Mouse (Mus musculus) midbrain, embryonic 12.5 days (tissue): ENCODE measurements around the gene Tesc. TPM values are rescaled to one million over a fixed set of nuclear protein-coding genes. Genes with fewer than 3 reads are reported as not detected.
A peak's percentile ranks its signal among the peaks of the same experiment; 100 is the strongest.

Experiments
- ATAC-seq: fragments of 200-750 bp; cut with Nextera tagmentation; 2 replicates; pipeline ENCODE4 v1.8.0; 2017; ENCODE audit warnings: low read depth, moderate TSS enrichment, moderate library complexity; ENCODE audit not compliant: low FRiP score
- H3K27ac ChIP-seq: fragments of 300-500 bp; sonication (generic); replicated peaks from 2 replicates; pipeline ENCODE4 v1.5.1; 2016; ENCODE audit warnings: mild to moderate bottlenecking
- H3K27me3 ChIP-seq: fragments of 300-500 bp; sonication (generic); 2 replicates; pipeline ENCODE4 v1.6.1; 2016; ENCODE audit warnings: mild to moderate bottlenecking
- H3K36me3 ChIP-seq: fragments of 300-500 bp; sonication (generic); 2 replicates; pipeline ENCODE4 v1.6.1; 2016
- H3K4me1 ChIP-seq: fragments of 300-500 bp; sonication (generic); 2 replicates; pipeline ENCODE4 v1.6.1; 2016
- H3K4me2 ChIP-seq: fragments of 300-500 bp; sonication (generic); replicated peaks from 2 replicates; pipeline ENCODE4 v1.6.1; 2016; ENCODE audit warnings: mild to moderate bottlenecking, moderate library complexity
- H3K4me3 ChIP-seq: fragments of 300-500 bp; sonication (generic); 2 replicates; pipeline ENCODE4 v1.5.1; 2016; ENCODE audit warnings: mild to moderate bottlenecking
- H3K9ac ChIP-seq: fragments of 300-500 bp; sonication (generic); replicated peaks from 2 replicates; pipeline ENCODE4 v1.6.1; 2016; ENCODE audit warnings: mild to moderate bottlenecking, moderate library complexity
- H3K9me3 ChIP-seq: fragments of 300-500 bp; sonication (generic); 2 replicates; pipeline ENCODE4 v1.6.1; 2016; ENCODE audit warnings: mild to moderate bottlenecking
- WGBS: fragments of 180-500 bp; shearing (Covaris S2); methylation state at CpG from one replicate; pipeline ENCODE4 v1.1.7; 2016; 5-methylcytosine and 5-hydroxymethylcytosine counted together
- polyA plus RNA-seq: library from polyadenylated mRNA; unstranded; fragments of >200 nt; fragmentation: Nextera tagmentation; extraction: Ambion mirVana; gene quantifications from 2 replicates; pipeline ENCODE4 v1.2.1, GENCODE M21; 2016

The Tesc gene
- polyA plus RNA-seq, 1 experiment from 2014 or later = 1.5 TPM

DNA sequence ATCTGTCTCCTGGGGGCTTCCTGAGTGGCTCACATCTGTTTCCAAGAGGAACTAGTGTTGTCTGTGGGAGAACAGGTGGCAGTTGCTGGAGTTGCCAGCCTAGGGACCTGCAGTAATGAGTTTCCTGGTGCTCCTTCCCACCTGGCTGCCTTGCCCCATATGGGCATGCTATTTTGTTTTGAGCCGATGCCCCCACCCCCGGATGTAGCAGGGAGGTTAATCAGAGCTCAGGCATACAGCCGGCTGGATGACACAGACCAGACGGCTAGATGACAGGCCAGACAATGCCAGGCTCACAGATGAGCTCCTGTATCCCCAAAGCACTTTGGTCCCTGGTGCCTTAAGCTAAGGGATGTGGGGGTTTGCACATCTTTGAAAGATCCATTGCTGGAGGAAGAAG, 5.8 kb downstream of the Tesc start:
- H3K9ac ChIP-seq = no peak overlapping the region
- no peak overlapping the region for H3K4me2 ChIP-seq
- peaks cover 36% of the 10 kb centered on the region for H3K4me1 ChIP-seq
- H3K27ac ChIP-seq = no peak overlapping the region
- peaks cover 43% of the 10 kb centered on the region for H3K27me3 ChIP-seq
- H3K36me3 ChIP-seq = no peaks in the 10 kb centered on the region
- no peak overlapping the region for H3K4me3 ChIP-seq
- no peak for ATAC-seq
- H3K9me3 ChIP-seq = peaks cover 3% of the 10 kb centered on the region; the same call in 1 of the 2 replicates
- 66% methylated on average over 4 of the region's 4 CpGs for WGBS

DNA sequence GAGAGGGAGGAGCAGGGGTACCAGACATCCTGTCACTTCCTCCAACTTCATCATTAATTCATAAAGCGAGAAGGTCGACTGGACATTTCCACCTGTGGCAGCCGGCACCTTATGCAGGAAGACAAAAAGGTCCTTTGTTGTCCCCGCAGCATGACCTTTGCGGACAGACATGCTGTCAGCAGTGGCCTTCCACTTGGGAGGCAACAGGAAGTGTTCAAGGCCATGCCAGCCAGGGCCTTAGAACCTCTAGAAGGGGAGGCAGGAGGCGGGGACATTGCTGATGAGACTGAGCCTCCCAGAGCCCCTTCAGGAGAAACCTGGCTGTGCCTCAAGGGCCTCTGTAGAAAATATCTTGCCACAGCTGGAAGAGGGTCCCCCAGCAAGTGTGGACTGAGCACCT, 6.2 kb downstream of the Tesc start:
- Histone ChIP-seq H3K27ac (no peak overlapping the region), H3K9me3 (peaks cover 3% of the 10 kb centered on the region; the same call in 1 of the 2 replicates), H3K4me2 (no peak overlapping the region), H3K4me3 (no peak overlapping the region), H3K36me3 (no peaks in the 10 kb centered on the region), H3K4me1 (peaks cover 35% of the 10 kb centered on the region), H3K9ac (no peak overlapping the region), H3K27me3 (peaks cover 39% of the 10 kb centered on the region)
- ATAC-seq = no peak
- WGBS = 79% methylated on average over 6 of the region's 6 CpGs

DNA sequence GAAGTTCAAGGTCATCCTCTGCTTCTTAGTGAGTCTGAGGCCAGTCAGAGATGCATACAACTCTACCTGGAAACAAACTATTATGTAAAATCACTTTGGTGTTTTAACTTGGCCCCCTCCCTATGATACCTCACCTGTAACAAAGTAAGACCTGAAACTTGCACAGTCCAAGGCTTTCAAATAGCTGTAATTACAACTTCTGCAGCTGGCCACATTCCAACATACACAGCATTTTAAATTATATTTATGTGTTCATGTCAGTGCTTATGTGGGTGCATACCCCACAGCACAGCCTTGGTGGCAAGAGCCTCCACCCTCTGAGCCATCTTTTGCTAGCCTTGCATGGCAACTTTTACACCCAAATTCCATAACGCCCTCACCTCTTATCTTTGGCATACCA, 7.1 kb downstream of the Tesc start:
- no peak overlapping the region for H3K27ac ChIP-seq
- H3K4me2 ChIP-seq = no peak overlapping the region
- peaks cover 34% of the 10 kb centered on the region for H3K4me1 ChIP-seq
- no peaks in the 10 kb centered on the region for H3K36me3 ChIP-seq
- no peak for ATAC-seq
- H3K9me3 ChIP-seq = peaks cover 3% of the 10 kb centered on the region; the same call in 1 of the 2 replicates
- 92% methylated on average over 1 of the region's 1 CpGs for whole genome bisulfite sequencing
- H3K9ac ChIP-seq = no peak overlapping the region
- no peak overlapping the region for H3K4me3 ChIP-seq
- H3K27me3 ChIP-seq = peaks cover 30% of the 10 kb centered on the region

DNA sequence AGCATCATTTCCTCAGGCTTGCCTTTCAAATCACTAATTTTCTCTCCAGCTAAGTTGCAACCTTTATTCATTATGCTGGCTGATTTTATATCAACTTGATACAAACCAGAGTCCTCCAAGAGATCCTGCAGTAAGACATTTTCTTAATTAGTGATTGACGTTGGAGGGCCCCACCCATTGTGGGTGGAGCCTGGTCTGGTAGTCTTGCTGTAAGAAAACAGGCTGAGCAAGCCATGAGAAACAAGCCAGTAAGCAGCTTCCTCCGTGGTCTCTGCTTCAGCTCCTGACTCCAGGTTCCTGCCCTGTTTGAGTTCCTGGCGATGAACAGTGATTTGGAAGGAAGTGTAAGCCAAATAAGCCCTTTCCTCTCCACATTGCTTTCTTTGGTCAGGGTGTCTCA, 8.2 kb downstream of the Tesc start:
- Histone ChIP-seq H3K4me3 (no peak overlapping the region), H3K9ac (no peak overlapping the region), H3K9me3 (peaks cover 3% of the 10 kb centered on the region; the same call in 1 of the 2 replicates), H3K27ac (no peak overlapping the region), H3K36me3 (no peaks in the 10 kb centered on the region), H3K27me3 (peaks cover 18% of the 10 kb centered on the region), H3K4me2 (no peak overlapping the region), H3K4me1 (peaks cover 31% of the 10 kb centered on the region)
- no peak for ATAC-seq
- 69% methylated on average over 3 of the region's 3 CpGs for WGBS

DNA sequence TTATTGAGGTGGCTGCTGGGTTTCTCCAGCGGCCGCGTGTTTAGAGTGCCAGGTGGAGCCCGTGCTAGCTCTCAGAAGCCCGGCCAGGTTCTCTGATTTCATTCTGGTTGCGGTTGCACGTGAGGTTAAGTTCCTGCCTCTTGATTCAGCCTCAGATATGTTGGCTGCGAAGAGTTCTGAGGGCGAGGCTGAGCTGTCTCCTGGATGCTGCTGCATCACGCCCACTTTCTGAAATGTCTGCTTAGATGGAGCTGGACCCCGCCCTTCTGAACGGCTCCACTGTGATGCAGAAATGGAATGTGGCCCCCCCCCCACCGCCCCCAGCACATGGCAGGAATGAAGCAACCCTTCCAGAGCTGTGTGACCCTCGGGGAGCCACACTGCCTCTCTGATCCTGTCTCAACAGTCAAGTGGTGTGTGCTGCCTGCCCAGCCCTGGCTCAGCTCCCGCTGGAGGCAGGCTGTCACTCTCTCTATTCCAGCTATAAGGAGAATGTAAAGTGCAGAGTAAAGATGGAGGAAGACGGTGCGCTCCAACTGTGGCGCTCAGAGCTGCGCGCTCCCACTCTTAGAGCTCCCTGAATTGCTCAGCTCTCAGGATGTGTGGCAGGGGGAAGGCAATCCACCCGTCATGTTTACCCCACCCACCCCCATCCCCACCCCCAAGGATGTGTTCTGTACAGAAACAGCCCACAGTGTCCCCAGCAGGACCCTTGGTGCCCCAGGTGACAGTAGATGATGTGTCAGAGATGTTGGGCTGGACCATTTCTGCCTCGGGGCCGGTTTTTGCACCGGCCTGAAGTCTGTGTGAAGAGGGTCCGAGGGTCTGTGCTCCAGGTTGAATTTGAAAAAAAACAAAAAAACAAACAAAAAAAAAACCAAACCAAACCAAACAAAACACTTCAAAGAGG, 9.6 kb downstream of the Tesc start:
- Histone ChIP-seq H3K9ac (peak overlapping the region; percentile 24; the same call in 1 of the 2 replicates), H3K9me3 (peaks cover 3% of the 10 kb centered on the region; the same call in 1 of the 2 replicates), H3K27ac (peak overlapping the region; percentile 63), H3K4me1 (peaks cover 25% of the 10 kb centered on the region), H3K36me3 (no peaks in the 10 kb centered on the region), H3K4me3 (peak overlapping the region; percentile 9; the same call in 1 of the 2 replicates), H3K4me2 (peak overlapping the region; percentile 40), H3K27me3 (peaks cover 8% of the 10 kb centered on the region; the same call in 1 of the 2 replicates)
- 44% methylated on average over 25 of the region's 25 CpGs for WGBS
- ATAC-seq = peak; percentile 45; the same call in 1 of the 2 replicates

DNA sequence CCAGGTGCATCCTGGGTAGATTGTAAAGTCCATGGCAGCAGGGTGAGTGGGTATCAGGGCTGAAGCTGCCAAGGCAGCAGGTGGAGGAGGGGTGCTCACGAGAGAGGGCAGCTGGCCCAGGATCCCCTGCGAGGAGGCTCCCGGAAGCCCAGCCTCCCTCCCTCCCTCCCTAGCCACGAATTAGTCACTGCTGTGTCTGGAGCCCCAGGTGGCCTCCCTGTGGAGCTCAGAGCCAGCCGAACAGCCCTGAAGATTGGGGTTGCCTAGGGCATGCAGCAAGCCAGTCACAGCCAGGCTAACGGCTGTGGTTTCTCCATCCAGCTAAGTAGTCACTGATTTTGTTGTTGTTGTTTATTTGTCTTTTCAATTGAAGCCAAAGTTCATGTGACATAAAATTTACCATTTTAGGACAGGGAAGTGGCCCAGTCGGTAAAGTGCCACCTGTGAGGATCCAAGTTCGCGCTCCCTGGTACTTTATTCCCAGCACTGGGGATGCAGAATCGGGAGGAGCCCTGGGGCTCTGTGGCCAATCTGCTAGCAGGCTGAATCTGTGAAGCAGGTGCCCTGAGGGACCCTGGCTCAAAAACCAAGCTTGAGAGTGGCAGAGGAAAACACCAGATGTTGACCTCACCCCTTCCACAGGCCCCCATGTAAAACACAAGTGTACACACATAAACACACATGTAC, 10.4 kb downstream of the Tesc start:
- H3K4me1 ChIP-seq = peaks cover 25% of the 10 kb centered on the region
- peaks cover 8% of the 10 kb centered on the region; the same call in 1 of the 2 replicates for H3K27me3 ChIP-seq
- ATAC-seq = peak; percentile 88
- peak overlapping the region; percentile 40 for H3K4me2 ChIP-seq
- no peak overlapping the region; the same call in 1 of the 2 replicates for H3K9ac ChIP-seq
- no peaks in the 10 kb centered on the region for H3K36me3 ChIP-seq
- WGBS = 15% methylated on average over 10 of the region's 10 CpGs
- H3K27ac ChIP-seq = peak overlapping the region; percentile 63
- H3K9me3 ChIP-seq = peaks cover 3% of the 10 kb centered on the region; the same call in 1 of the 2 replicates
- H3K4me3 ChIP-seq = no peak overlapping the region

DNA sequence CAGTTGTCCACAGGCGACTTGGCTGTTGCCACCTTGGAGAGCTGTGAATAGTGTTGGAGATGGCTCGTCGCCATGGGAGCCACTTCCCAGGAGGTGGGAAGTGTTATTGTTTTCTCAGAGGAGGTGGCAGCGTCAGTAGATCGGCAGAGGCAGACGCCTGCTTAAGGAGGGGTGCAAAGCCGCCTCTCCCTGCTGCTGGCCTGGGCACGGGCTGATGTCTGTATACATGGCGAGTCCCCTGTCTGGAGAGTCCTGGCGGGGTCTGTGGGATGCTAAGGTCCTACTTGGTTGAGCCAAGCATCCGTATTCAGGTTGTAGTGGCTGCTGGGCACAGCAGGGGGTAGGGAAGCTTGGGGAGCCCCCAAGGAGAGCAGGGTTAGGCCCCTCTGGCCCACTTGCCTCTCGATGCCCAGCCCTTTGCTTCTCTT, 11.7 kb downstream of the Tesc start:
- H3K9me3 ChIP-seq = peaks cover 3% of the 10 kb centered on the region; the same call in 1 of the 2 replicates
- ATAC-seq = no peak
- H3K4me2 ChIP-seq = no peak overlapping the region
- no peaks in the 10 kb centered on the region for H3K36me3 ChIP-seq
- no peak overlapping the region for H3K9ac ChIP-seq
- no peak overlapping the region for H3K27ac ChIP-seq
- H3K4me3 ChIP-seq = no peak overlapping the region
- peaks cover 8% of the 10 kb centered on the region; the same call in 1 of the 2 replicates for H3K27me3 ChIP-seq
- WGBS = 18% methylated on average over 12 of the region's 12 CpGs
- H3K4me1 ChIP-seq = peaks cover 22% of the 10 kb centered on the region

DNA sequence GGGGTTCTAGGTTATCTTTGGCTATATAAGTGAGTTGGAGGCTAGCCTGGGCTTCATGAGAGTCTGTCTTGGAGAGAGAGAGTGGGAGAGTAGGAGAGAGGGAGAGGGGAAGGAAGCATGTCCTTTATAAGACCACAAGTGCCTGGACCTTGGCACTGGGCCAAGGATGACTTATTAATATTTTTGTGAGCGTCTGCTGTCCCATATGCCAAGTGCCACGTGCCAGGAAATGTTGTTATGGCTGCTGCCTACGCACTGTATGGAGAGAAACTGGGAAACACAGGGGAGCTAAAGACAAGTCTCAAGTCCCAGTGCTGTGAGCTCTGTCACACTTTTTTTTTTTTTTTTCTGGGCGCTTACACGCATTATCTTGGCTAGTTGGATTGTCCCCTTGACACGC, 15.1 kb downstream of the Tesc start:
- H3K4me1 ChIP-seq = peaks cover 17% of the 10 kb centered on the region
- no peaks in the 10 kb centered on the region for H3K9me3 ChIP-seq
- H3K27me3 ChIP-seq = no peaks in the 10 kb centered on the region
- H3K4me3 ChIP-seq = no peak overlapping the region
- H3K4me2 ChIP-seq = no peak overlapping the region
- H3K9ac ChIP-seq = no peak overlapping the region
- H3K27ac ChIP-seq = no peak overlapping the region
- 94% methylated on average over 6 of the region's 6 CpGs for WGBS
- no peak for ATAC-seq
- no peaks in the 10 kb centered on the region for H3K36me3 ChIP-seq

DNA sequence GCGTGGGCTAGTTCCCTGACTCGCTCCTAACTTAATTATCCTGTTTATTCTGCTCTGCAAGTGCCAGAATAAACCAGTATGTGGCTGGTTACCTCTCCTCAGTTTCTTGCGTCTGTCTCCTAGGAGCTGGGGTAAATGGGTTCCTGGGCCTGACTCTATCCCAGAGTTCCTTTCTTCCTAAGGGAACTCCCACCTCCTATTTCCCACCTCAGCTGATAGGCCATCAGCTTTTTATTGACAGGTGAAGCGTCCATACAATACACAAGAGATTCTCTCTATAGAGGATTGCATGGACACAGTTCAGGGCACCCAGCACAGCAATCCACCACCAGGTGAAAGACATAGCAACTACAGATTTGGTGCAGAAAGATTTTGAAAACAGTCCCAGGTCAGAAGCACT, 16.2 kb downstream of the Tesc start:
- no peak overlapping the region for H3K9ac ChIP-seq
- no peak for ATAC-seq
- no peak overlapping the region for H3K27ac ChIP-seq
- no peaks in the 10 kb centered on the region for H3K9me3 ChIP-seq
- no peaks in the 10 kb centered on the region for H3K36me3 ChIP-seq
- H3K4me3 ChIP-seq = no peak overlapping the region
- no peaks in the 10 kb centered on the region for H3K27me3 ChIP-seq
- peaks cover 7% of the 10 kb centered on the region; the same call in 1 of the 2 replicates for H3K4me1 ChIP-seq
- H3K4me2 ChIP-seq = no peak overlapping the region
- WGBS = 86% methylated on average over 4 of the region's 4 CpGs

DNA sequence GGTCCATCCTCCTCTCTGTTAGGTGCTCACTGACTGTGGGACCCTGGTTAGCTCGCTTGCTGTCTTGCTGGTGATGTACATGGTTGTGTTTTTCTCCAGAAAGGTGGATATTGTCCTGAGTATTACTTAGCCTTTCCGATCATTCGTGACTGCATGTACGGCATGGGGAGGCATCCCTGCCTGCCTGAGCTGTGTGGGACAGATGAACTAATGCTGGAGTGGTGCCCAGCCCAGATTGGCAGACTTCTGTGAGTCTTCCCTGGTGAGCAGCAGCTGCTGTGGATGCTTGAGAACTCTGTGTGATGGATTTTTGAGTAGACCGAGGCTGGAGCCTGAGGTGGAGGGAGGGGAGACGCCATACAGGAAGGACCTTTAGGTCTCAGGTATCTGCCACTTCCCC, 17.4 kb downstream of the Tesc start:
- H3K36me3 ChIP-seq = no peaks in the 10 kb centered on the region
- H3K9me3 ChIP-seq = no peaks in the 10 kb centered on the region
- no peak overlapping the region for H3K9ac ChIP-seq
- H3K27ac ChIP-seq = no peak overlapping the region
- 86% methylated on average over 6 of the region's 6 CpGs for WGBS
- H3K4me2 ChIP-seq = no peak overlapping the region
- no peaks in the 10 kb centered on the region for H3K27me3 ChIP-seq
- no peak overlapping the region for H3K4me3 ChIP-seq
- no peak for ATAC-seq
- no peaks in the 10 kb centered on the region for H3K4me1 ChIP-seq

DNA sequence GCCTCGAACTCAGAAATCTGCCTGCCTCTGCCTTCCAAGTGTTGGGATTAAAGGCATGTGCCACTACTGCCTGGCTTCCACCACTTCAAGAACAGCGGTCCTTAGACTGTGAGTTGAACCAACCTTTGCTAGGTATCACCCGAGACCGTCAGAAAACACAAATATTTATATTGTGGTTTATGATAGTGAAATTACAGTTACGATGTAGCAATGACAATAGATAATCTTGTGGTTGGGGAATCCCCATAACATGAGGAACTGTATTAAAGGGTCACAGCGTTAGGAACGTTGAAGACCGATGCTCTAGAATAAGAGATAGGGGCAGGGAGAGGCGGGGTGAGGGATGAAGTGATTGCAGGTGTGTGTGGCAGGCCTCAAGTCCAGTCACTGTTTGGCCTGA, 17.8 kb downstream of the Tesc start:
- Histone ChIP-seq H3K4me1 (no peaks in the 10 kb centered on the region), H3K27me3 (no peaks in the 10 kb centered on the region), H3K4me3 (no peak overlapping the region), H3K9me3 (no peaks in the 10 kb centered on the region), H3K27ac (no peak overlapping the region), H3K9ac (no peak overlapping the region), H3K4me2 (no peak overlapping the region), H3K36me3 (no peaks in the 10 kb centered on the region)
- WGBS = 94% methylated on average over 9 of the region's 9 CpGs
- no peak for ATAC-seq
